Mouse (Mus musculus) inflammation-experienced regulatory T-cells (primary cell): Measurements from ENCODE around the gene Tnmd. TPM values are rescaled to one million over a fixed set of nuclear protein-coding genes. Genes with fewer than 3 reads are reported as not detected.

Experiments used
- polyA plus RNA-seq, 2 experiments: library from polyadenylated mRNA; unstranded; fragments of 100-300 nt; shearing (Covaris generic); gene quantifications; one replicate each; pipeline ENCODE4 v1.2.1; 2017

The Tnmd gene
- polyA plus RNA-seq: not detected

GRCm38 (mm10) chrX:133850680-133851079 lies at the start of gene Tnmd:
Gene Tnmd, plus strand, starts transcription at chrX:133850980.

GRCm38 (mm10) chrX:133898014-133898542 lies 47.3 kb downstream of the Tnmd start, which contains the start of gene Tspan6:
Gene Tspan6, minus strand, starts transcription at chrX:133898429.

GRCm38 (mm10) chrX:133908261-133908660 lies 57.5 kb downstream of the Tnmd start, which contains the start of gene Srpx2:
Gene Srpx2, plus strand, starts transcription at chrX:133908426.

Other genes with a start within 250 kb of the Tnmd start
- under 1 TPM in 1 of 2 experiments, not detected in 1; 0.61 TPM for gene Pcdh19, start 162.0 kb upstream of the Tnmd start, polyA plus RNA-seq
- 1 to 10 TPM; 4.9 to 5.1 TPM for gene Tspan6, start 47.4 kb downstream of the Tnmd start, polyA plus RNA-seq
- gene Srpx2, start 57.4 kb downstream of the Tnmd start, polyA plus RNA-seq: under 1 TPM; 0.07 to 0.81 TPM
- gene Sytl4, start 130.8 kb downstream of the Tnmd start, polyA plus RNA-seq: under 1 TPM; 0.20 to 0.89 TPM
- 10 to 100 TPM; 41.8 to 45.8 TPM for gene Cstf2, start 208.2 kb downstream of the Tnmd start, polyA plus RNA-seq